Mouse (Mus musculus): ENCODE data around the gene Clec4f. TPM values are rescaled to one million over a fixed set of nuclear protein-coding genes. Genes with fewer than 3 reads are reported as not detected.
A peak's percentile ranks its signal among the peaks of the same experiment; 100 is the strongest.

Gene Clec4f
- polyA plus RNA-seq, 1 experiment from 2014 or later = not detected

GRCm38 (mm10) chr6:83617581-83618335, 38.2 kb downstream of the Clec4f start:
- no peak for DNase-seq (ENCODE audit: low spot score)

GRCm38 (mm10) chr6:83616512-83616911, 39.5 kb downstream of the Clec4f start:
- Histone ChIP-seq H3K9ac (ENCODE audit: low read depth, low read length) (no peak overlapping the region), H3K4me3 (replicated peaks; ENCODE audit: low read depth, low read length) (no peak overlapping the region), H3K9me3 (replicated peaks; ENCODE audit: low read length) (no peaks in the 10 kb centered on the region), H3K27me3 (ENCODE audit: insufficient read depth, low read length) (no peaks in the 10 kb centered on the region), H3K4me1 (replicated peaks; ENCODE audit: insufficient read depth, low read length) (no peaks in the 10 kb centered on the region), H3K4me2 (ENCODE audit: low read length) (no peak overlapping the region), H3K36me3 (ENCODE audit: insufficient read depth, low read length) (no peaks in the 10 kb centered on the region), H3K27ac (no peak overlapping the region)
- peak; percentile 52 for TF ChIP-seq CTCF (IDR thresholded peaks at IDR 0.05; ENCODE audit: low read depth)
- peak; percentile 8 for DNase-seq (ENCODE audit: low spot score)
- WGBS = 60% methylated on average over 5 of the region's 5 CpGs
- ATAC-seq (replicated peaks; ENCODE audit: low FRiP score, low read depth) = no peak

More at GRCm38 (mm10) chr6:83617581-83618335, 38.2 kb downstream of the Clec4f start:
- Histone ChIP-seq H3K36me3 (ENCODE audit: insufficient read depth, low read length) (no peaks in the 10 kb centered on the region), H3K9ac (ENCODE audit: low read depth, low read length) (no peak overlapping the region), H3K27ac (no peak overlapping the region), H3K9me3 (replicated peaks; ENCODE audit: low read length) (no peaks in the 10 kb centered on the region), H3K4me3 (replicated peaks; ENCODE audit: low read depth, low read length) (no peak overlapping the region), H3K4me1 (replicated peaks; ENCODE audit: insufficient read depth, low read length) (no peaks in the 10 kb centered on the region), H3K27me3 (ENCODE audit: insufficient read depth, low read length) (no peaks in the 10 kb centered on the region), H3K4me2 (ENCODE audit: low read length) (no peak overlapping the region)
- TF ChIP-seq CTCF (IDR thresholded peaks at IDR 0.05; ENCODE audit: low read depth) = no peak
- 78% methylated on average over 15 of the region's 15 CpGs for WGBS
- no peak for ATAC-seq (replicated peaks; ENCODE audit: low FRiP score, low read depth)

- Histone ChIP-seq H3K9me3 (replicated peaks; ENCODE audit: low read length) (no peaks in the 10 kb centered on the region), H3K27ac (no peak overlapping the region), H3K9ac (ENCODE audit: low read depth, low read length) (no peak overlapping the region), H3K4me3 (replicated peaks; ENCODE audit: low read depth, low read length) (no peak overlapping the region), H3K36me3 (ENCODE audit: insufficient read depth, low read length) (no peaks in the 10 kb centered on the region), H3K4me1 (replicated peaks; ENCODE audit: insufficient read depth, low read length) (no peaks in the 10 kb centered on the region), H3K27me3 (ENCODE audit: insufficient read depth, low read length) (no peaks in the 10 kb centered on the region), H3K4me2 (ENCODE audit: low read length) (no peak overlapping the region)
- no peak for ATAC-seq (replicated peaks; ENCODE audit: low FRiP score, low read depth)
- no peak for TF ChIP-seq CTCF (IDR thresholded peaks at IDR 0.05; ENCODE audit: low read depth)
- 84% methylated on average over 4 of the region's 4 CpGs for WGBS
- no peak for DNase-seq (ENCODE audit: low spot score)
Measured at GRCm38 (mm10) chr6:83614469-83614868, 41.5 kb downstream of the Clec4f start.

- Histone ChIP-seq H3K4me1 (replicated peaks; ENCODE audit: insufficient read depth, low read length) (no peaks in the 10 kb centered on the region), H3K9ac (ENCODE audit: low read depth, low read length) (no peak overlapping the region), H3K27ac (no peak overlapping the region), H3K36me3 (ENCODE audit: insufficient read depth, low read length) (no peaks in the 10 kb centered on the region), H3K4me2 (ENCODE audit: low read length) (no peak overlapping the region), H3K4me3 (replicated peaks; ENCODE audit: low read depth, low read length) (no peak overlapping the region), H3K27me3 (ENCODE audit: insufficient read depth, low read length) (no peaks in the 10 kb centered on the region), H3K9me3 (replicated peaks; ENCODE audit: low read length) (no peaks in the 10 kb centered on the region)
- TF ChIP-seq CTCF (IDR thresholded peaks at IDR 0.05; ENCODE audit: low read depth) = no peak
- 94% methylated on average over 1 of the region's 1 CpGs for WGBS
- ATAC-seq (replicated peaks; ENCODE audit: low FRiP score, low read depth) (no peak), DNase-seq (ENCODE audit: low spot score) (no peak)
Measured at GRCm38 (mm10) chr6:83612976-83613375, 43.0 kb downstream of the Clec4f start.

- H3K9ac ChIP-seq (ENCODE audit: low read depth, low read length) = no peak overlapping the region
- WGBS = 70% methylated on average over 6 of the region's 6 CpGs
- ATAC-seq (replicated peaks; ENCODE audit: low FRiP score, low read depth) (no peak), DNase-seq (ENCODE audit: low spot score) (no peak)
- H3K4me2 ChIP-seq (ENCODE audit: low read length) = no peak overlapping the region
- H3K27me3 ChIP-seq (ENCODE audit: insufficient read depth, low read length) = no peaks in the 10 kb centered on the region
- no peak overlapping the region for H3K27ac ChIP-seq
- H3K4me3 ChIP-seq (replicated peaks; ENCODE audit: low read depth, low read length) = no peak overlapping the region
- no peaks in the 10 kb centered on the region for H3K36me3 ChIP-seq (ENCODE audit: insufficient read depth, low read length)
- no peak for TF ChIP-seq CTCF (IDR thresholded peaks at IDR 0.05; ENCODE audit: low read depth)
- no peaks in the 10 kb centered on the region; the same call in 1 of the 2 replicates for H3K9me3 ChIP-seq (replicated peaks; ENCODE audit: low read length)
- no peaks in the 10 kb centered on the region for H3K4me1 ChIP-seq (replicated peaks; ENCODE audit: insufficient read depth, low read length)
Measured at GRCm38 (mm10) chr6:83599636-83600174, 56.3 kb downstream of the Clec4f start.

- 39% methylated on average over 24 of the region's 24 CpGs for WGBS
- Histone ChIP-seq H3K27ac (no peak overlapping the region), H3K36me3 (ENCODE audit: insufficient read depth, low read length) (no peaks in the 10 kb centered on the region), H3K4me2 (ENCODE audit: low read length) (peak overlapping the region; percentile 58), H3K9me3 (replicated peaks; ENCODE audit: low read length) (no peaks in the 10 kb centered on the region), H3K4me1 (replicated peaks; ENCODE audit: insufficient read depth, low read length) (no peaks in the 10 kb centered on the region), H3K4me3 (replicated peaks; ENCODE audit: low read depth, low read length) (peak overlapping the region; percentile 17; the same call in 1 of the 2 replicates), H3K27me3 (ENCODE audit: insufficient read depth, low read length) (no peaks in the 10 kb centered on the region), H3K9ac (ENCODE audit: low read depth, low read length) (no peak overlapping the region)
- ATAC-seq (replicated peaks; ENCODE audit: low FRiP score, low read depth) = no peak
- no peak for DNase-seq (ENCODE audit: low spot score)
- TF ChIP-seq CTCF (IDR thresholded peaks at IDR 0.05; ENCODE audit: low read depth) = no peak
Measured at GRCm38 (mm10) chr6:83599060-83599550, 56.9 kb downstream of the Clec4f start.

Data from kidney, postnatal 0 days (tissue).